ENCODE assay signal across 22 mouse cellular contexts in the genomic region with DNA sequence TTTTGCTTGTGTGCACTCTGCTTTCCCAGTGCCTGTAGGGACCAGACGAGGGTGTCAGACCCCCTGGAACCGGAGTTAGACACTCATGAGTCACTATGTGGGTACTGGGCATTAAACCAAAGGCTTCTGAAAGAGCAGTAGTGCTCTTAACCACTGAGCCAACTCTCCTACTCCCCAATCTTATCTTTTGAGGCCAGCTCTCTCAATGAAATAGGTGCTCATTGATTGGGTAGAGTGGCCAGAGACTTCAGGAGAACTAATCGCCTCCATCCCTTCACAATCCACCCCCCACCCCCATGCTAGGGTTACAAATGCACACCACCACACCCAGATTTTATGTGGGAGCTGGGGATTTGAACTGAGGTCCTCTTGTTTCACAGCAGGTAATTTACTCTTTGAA. TPM values are rescaled to one million over a fixed set of nuclear protein-coding genes. Genes with fewer than 3 reads are reported as not detected.
"Had no signal": no experiment of that assay in that cellular context is flagged by ENCODE, and none has a peak within 500 bp of the region (broad histone marks: within the 10 kb centered on the region; RNA-seq: fewer than 3 reads in every experiment).

No protein-coding gene starts in this region.

- DNase-seq: lung, adult 18-20 months; lung, embryonic 14.5 days; lung, postnatal 10 days; lung, postnatal 4 days; midbrain, embryonic 14.5 days; retina, postnatal 1 day; right cerebral cortex, adult 18-20 months; right cerebral cortex, postnatal 25 days; right cerebral cortex, postnatal 4 days; spleen, adult 18-20 months; thymus, adult 18-20 months; thymus, postnatal 25 days; thymus, postnatal 4 days had no signal

- H3K4me3 ChIP-seq: liver, embryonic 15.5 days; megakaryocyte, embryonic 14.5 days; midbrain, embryonic 10.5 days; midbrain, embryonic 12.5 days; myocyte; neural tube, embryonic 13.5 days; neural tube, embryonic 15.5 days had no signal

- H3K36me3 ChIP-seq: liver, embryonic 15.5 days; midbrain, embryonic 10.5 days; midbrain, embryonic 12.5 days; neural tube, embryonic 13.5 days; neural tube, embryonic 15.5 days had no signal

- H3K9me3 ChIP-seq: liver, embryonic 15.5 days; midbrain, embryonic 12.5 days; neural tube, embryonic 13.5 days; neural tube, embryonic 15.5 days had no signal

- H3K9ac ChIP-seq: liver, embryonic 15.5 days; lung, embryonic 14.5 days; midbrain, embryonic 12.5 days; neural tube, embryonic 13.5 days; neural tube, embryonic 15.5 days had no signal

- H3K27ac ChIP-seq: liver, embryonic 15.5 days; midbrain, embryonic 10.5 days; midbrain, embryonic 12.5 days; neural tube, embryonic 13.5 days; neural tube, embryonic 15.5 days had no signal

- H3K4me2 ChIP-seq: liver, embryonic 15.5 days; lung, embryonic 14.5 days; midbrain, embryonic 12.5 days; neural tube, embryonic 13.5 days; neural tube, embryonic 15.5 days had no signal

- H3K27me3 ChIP-seq: neural tube, embryonic 13.5 days; neural tube, embryonic 15.5 days had no signal

- ATAC-seq: midbrain, embryonic 16.5 days had no signal

RNA-seq across cellular contexts. Expression of gene Fam131b, which starts 4.3 kb away (rescaled TPM):
- polyA plus RNA-seq: liver, embryonic 15.5 days had no signal

RNA-seq across cellular contexts. Expression of gene Clcn1, which starts 42.3 kb away (rescaled TPM):
- polyA plus RNA-seq: lung, embryonic 14.5 days; stomach, embryonic 14.5 days had no signal
